Mouse (Mus musculus) cerebellum, adult 2 months (tissue): ENCODE data around the gene Cfap54. TPM values are rescaled to one million over a fixed set of nuclear protein-coding genes. Genes with fewer than 3 reads are reported as not detected.
A peak's percentile ranks its signal among the peaks of the same experiment; 100 is the strongest.

ENCODE experiments used
- DNase-seq, 2 experiments: peaks; one replicate each; pipeline ENCODE4 v3.0.0; 2021
- H3K27ac ChIP-seq: fragments of 200-500 bp; 2 replicates; pipeline ENCODE4 v1.5.1; 2012; ENCODE audit warnings: low read length, control low read depth, inconsistent platforms; ENCODE audit not compliant: insufficient read depth
- H3K27me3 ChIP-seq: fragments of 200-500 bp; 2 replicates; pipeline ENCODE4 v1.6.1; 2012; ENCODE audit warnings: inconsistent platforms, mild to moderate bottlenecking, low read length, moderate library complexity; ENCODE audit not compliant: control insufficient read depth, insufficient read depth
- H3K4me1 ChIP-seq: fragments of 200-500 bp; 2 replicates; pipeline ENCODE4 v1.6.1; 2011; ENCODE audit warnings: low read length; ENCODE audit not compliant: control insufficient read depth, insufficient read depth
- H3K4me3 ChIP-seq: fragments of 200-500 bp; replicated peaks from 2 replicates; pipeline ENCODE3; 2011; ENCODE audit warnings: mild to moderate bottlenecking, low read depth, low read length, control low read depth; ENCODE audit not compliant: insufficient read depth
- CTCF ChIP-seq: fragments of 200-500 bp; IDR thresholded peaks from 2 replicates; pipeline ENCODE4 v1.5.1; 2011; ENCODE audit warnings: low read depth, mild to moderate bottlenecking, control low read depth, low read length, moderate library complexity, borderline replicate concordance; ENCODE audit not compliant: insufficient read depth
- POLR2A ChIP-seq: fragments of 200-500 bp; IDR thresholded peaks from 2 replicates; pipeline ENCODE4 v1.6.1; 2011; ENCODE audit warnings: low read length, control low read depth, borderline replicate concordance; ENCODE audit not compliant: insufficient read depth
- WGBS: fragments of 180-500 bp; shearing (Covaris S2); methylation state at CpG from one replicate; pipeline ENCODE4 v1.1.7; 2018; 5-methylcytosine and 5-hydroxymethylcytosine counted together
- polyA plus RNA-seq: library from polyadenylated mRNA; depleted of rRNA; stranded (reverse); fragments of >200 nt; gene quantifications from 2 replicates; pipeline ENCODE4 v1.2.3, GENCODE M21; 2012; rRNA removed

Cfap54 gene
- 0.95 and 1.00 TPM in 2 replicates for polyA plus RNA-seq

DNA sequence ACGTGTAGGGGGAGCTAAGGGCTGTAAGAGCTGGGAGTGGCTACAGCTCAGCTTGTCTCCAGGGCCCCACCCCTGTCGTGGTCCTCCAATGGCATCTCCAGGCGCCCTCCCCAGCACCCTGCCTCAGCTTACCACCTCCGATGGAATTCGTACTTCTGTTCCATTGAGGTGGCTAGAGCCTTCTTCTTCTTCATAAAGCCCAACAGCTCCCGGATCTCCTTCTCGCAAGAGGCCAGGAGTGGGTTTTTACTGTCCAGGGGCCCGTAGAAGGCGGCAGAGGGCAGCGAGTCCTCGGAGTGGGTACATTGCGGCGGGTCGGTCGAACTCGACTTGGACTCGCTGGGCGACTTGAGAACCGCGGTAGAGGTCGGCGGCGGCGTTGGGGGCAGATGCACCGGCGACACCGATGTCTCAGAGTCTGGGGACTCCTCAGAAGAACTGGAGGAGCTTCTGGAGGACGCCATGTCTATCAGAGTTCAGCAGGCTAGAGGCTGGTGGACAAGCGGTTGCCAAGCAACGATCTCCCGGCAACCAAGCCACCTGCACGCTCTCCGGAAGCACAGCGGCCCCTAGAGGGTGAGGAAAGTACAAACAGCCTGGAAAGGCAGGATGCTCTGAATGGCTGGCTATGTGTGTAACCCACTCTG lies at the start of gene Cfap54:
TSS of gene Cfap54 (minus strand) at position 486 of the 647 bp plus-strand sequence.
- no peak for TF ChIP-seq POLR2A
- peak; percentile 85 for TF ChIP-seq CTCF
- H3K27ac ChIP-seq = no peak within 1 kb of the TSS

GRCm38 (mm10) chr10:93130456-93130940 lies 49.1 kb upstream of the Cfap54 start:
- Histone ChIP-seq H3K27me3 (no peaks in the 10 kb centered on the region), H3K27ac (no peak overlapping the region), H3K4me3 (no peak overlapping the region), H3K4me1 (no peaks in the 10 kb centered on the region)
- no peak for TF ChIP-seq CTCF
- TF ChIP-seq POLR2A = no peak
- no peak for DNase-seq
- WGBS = 48% methylated on average over 10 of the region's 10 CpGs

More for the DNA sequence above, at the start of gene Cfap54:
- Histone ChIP-seq H3K27me3 (no peaks in the 10 kb centered on the region), H3K4me3 (peak within 1 kb of the TSS; percentile 11), H3K4me1 (no peaks in the 10 kb centered on the region)
- 2% methylated on average over 34 of the region's 34 CpGs for WGBS
- DNase-seq = peak; percentile 83 to 85

- DNase-seq = no peak
- no peak overlapping the region for H3K4me3 ChIP-seq
- TF ChIP-seq CTCF (no peak), POLR2A (no peak)
- H3K27ac ChIP-seq = no peak overlapping the region
- no peaks in the 10 kb centered on the region for H3K27me3 ChIP-seq
- no peaks in the 10 kb centered on the region for H3K4me1 ChIP-seq
- WGBS = 64% methylated on average over 9 of the region's 9 CpGs
Observed at GRCm38 (mm10) chr10:93129904-93130455, 48.6 kb upstream of the Cfap54 start.

DNA sequence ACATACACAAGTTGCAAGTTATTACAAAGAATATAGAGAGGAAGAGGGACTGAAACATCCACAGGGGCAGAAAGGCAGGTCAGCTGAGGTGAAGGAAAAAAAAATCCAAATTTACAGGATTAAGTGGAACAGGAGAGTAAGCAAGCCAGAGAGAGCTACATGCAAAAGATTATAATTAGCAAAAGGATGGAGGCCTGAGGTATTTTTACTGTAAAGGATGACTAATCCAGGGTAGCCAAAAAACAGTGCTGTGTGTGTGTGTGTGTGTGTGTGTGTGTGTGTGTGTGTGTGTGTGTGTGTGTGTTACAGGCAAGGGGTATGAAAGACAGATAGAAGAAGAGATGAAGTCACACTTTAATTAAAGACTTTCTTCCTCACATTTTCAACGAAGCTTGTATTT lies 47.9 kb upstream of the Cfap54 start:
- H3K27me3 ChIP-seq = no peaks in the 10 kb centered on the region
- no peak overlapping the region for H3K4me3 ChIP-seq
- whole genome bisulfite sequencing = 80% methylated on average over 1 of the region's 1 CpGs
- H3K4me1 ChIP-seq = no peaks in the 10 kb centered on the region
- no peak overlapping the region for H3K27ac ChIP-seq
- TF ChIP-seq POLR2A (no peak), CTCF (no peak)
- no peak for DNase-seq

- H3K4me1 ChIP-seq = no peaks in the 10 kb centered on the region
- WGBS = 87% methylated on average over 2 of the region's 2 CpGs
- no peak overlapping the region for H3K4me3 ChIP-seq
- no peak for DNase-seq
- no peak for TF ChIP-seq POLR2A
- TF ChIP-seq CTCF = no peak
- H3K27me3 ChIP-seq = no peaks in the 10 kb centered on the region
- H3K27ac ChIP-seq = no peak overlapping the region
Observed at GRCm38 (mm10) chr10:93128566-93128965, 47.1 kb upstream of the Cfap54 start.

DNA sequence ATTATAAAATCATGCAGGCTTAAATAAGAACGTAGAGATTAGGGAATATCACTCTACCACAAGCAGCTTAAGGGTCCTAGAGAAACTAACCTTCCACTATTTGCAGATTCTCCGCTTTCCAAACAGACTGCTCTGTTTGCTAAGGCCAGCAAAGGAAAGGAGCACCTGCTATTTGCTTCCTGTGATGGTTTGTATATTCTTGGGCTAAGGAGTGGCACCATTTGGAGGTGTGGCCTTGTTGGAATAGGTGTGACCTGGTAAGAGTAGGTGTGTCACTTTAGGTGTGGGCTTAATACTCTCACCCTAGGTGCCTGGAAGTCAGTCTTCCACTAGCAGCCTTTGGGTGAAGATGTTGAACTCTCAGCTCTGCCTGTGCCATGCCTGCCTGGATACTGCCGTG lies 44.6 kb upstream of the Cfap54 start:
- Histone ChIP-seq H3K27me3 (no peaks in the 10 kb centered on the region), H3K4me1 (no peaks in the 10 kb centered on the region), H3K4me3 (no peak overlapping the region), H3K27ac (no peak overlapping the region)
- 90% methylated on average over 3 of the region's 3 CpGs for WGBS
- TF ChIP-seq CTCF (no peak), POLR2A (no peak)
- no peak for DNase-seq

GRCm38 (mm10) chr10:93123957-93124613 lies 42.7 kb upstream of the Cfap54 start:
- TF ChIP-seq CTCF = no peak
- TF ChIP-seq POLR2A = no peak
- 74% methylated on average over 12 of the region's 12 CpGs for WGBS
- no peaks in the 10 kb centered on the region for H3K27me3 ChIP-seq
- H3K4me1 ChIP-seq = no peaks in the 10 kb centered on the region
- H3K4me3 ChIP-seq = no peak overlapping the region
- no peak for DNase-seq
- H3K27ac ChIP-seq = no peak overlapping the region
